Mouse (Mus musculus) neural tube, embryonic 15.5 days (tissue): ENCODE results near the gene Lamc1. TPM values are rescaled to one million over a fixed set of nuclear protein-coding genes. Genes with fewer than 3 reads are reported as not detected.
A peak's percentile ranks its signal among the peaks of the same experiment; 100 is the strongest.

Source experiments
- ATAC-seq: fragments of 200-750 bp; cut with Nextera tagmentation; 2 replicates; pipeline ENCODE4 v1.8.0; 2017; ENCODE audit warnings: mild to moderate bottlenecking, moderate TSS enrichment, moderate library complexity; ENCODE audit not compliant: low FRiP score
- H3K27ac ChIP-seq: fragments of 300-500 bp; sonication (generic); replicated peaks from 2 replicates; pipeline ENCODE4 v1.5.1; 2015; ENCODE audit warnings: mild to moderate bottlenecking, inconsistent platforms
- H3K27me3 ChIP-seq: fragments of 300-500 bp; sonication (generic); replicated peaks from 2 replicates; pipeline ENCODE4 v1.6.1; 2015; ENCODE audit warnings: inconsistent platforms
- H3K36me3 ChIP-seq: fragments of 300-500 bp; sonication (generic); 2 replicates; pipeline ENCODE4 v1.6.1; 2015; ENCODE audit warnings: inconsistent platforms
- H3K4me1 ChIP-seq: fragments of 300-500 bp; sonication (generic); 2 replicates; pipeline ENCODE4 v1.6.1; 2015; ENCODE audit warnings: inconsistent platforms
- H3K4me2 ChIP-seq: fragments of 300-500 bp; sonication (generic); 2 replicates; pipeline ENCODE4 v1.6.1; 2015; ENCODE audit warnings: inconsistent platforms, mild to moderate bottlenecking, moderate library complexity
- H3K4me3 ChIP-seq: fragments of 300-500 bp; sonication (generic); replicated peaks from 2 replicates; pipeline ENCODE4 v1.5.1; 2015; ENCODE audit warnings: mild to moderate bottlenecking, inconsistent platforms
- H3K9ac ChIP-seq: fragments of 300-500 bp; sonication (generic); replicated peaks from 2 replicates; pipeline ENCODE4 v1.6.1; 2015; ENCODE audit warnings: mild to moderate bottlenecking, inconsistent platforms
- H3K9me3 ChIP-seq: fragments of 300-500 bp; sonication (generic); replicated peaks from 2 replicates; pipeline ENCODE4 v1.6.1; 2016; ENCODE audit warnings: inconsistent platforms
- WGBS: fragments of 180-500 bp; shearing (Covaris S2); methylation state at CpG from one replicate; pipeline ENCODE4 v1.1.7; 2015; ENCODE audit warnings: mixed read lengths; 5-methylcytosine and 5-hydroxymethylcytosine counted together
- polyA plus RNA-seq: library from polyadenylated mRNA; unstranded; fragments of >200 nt; fragmentation: Nextera tagmentation; extraction: Ambion mirVana; gene quantifications from 2 replicates; pipeline ENCODE4 v1.2.1, GENCODE M21; 2015

The Lamc1 gene
- 17.1 and 22.8 TPM in 2 replicates for polyA plus RNA-seq

DNA sequence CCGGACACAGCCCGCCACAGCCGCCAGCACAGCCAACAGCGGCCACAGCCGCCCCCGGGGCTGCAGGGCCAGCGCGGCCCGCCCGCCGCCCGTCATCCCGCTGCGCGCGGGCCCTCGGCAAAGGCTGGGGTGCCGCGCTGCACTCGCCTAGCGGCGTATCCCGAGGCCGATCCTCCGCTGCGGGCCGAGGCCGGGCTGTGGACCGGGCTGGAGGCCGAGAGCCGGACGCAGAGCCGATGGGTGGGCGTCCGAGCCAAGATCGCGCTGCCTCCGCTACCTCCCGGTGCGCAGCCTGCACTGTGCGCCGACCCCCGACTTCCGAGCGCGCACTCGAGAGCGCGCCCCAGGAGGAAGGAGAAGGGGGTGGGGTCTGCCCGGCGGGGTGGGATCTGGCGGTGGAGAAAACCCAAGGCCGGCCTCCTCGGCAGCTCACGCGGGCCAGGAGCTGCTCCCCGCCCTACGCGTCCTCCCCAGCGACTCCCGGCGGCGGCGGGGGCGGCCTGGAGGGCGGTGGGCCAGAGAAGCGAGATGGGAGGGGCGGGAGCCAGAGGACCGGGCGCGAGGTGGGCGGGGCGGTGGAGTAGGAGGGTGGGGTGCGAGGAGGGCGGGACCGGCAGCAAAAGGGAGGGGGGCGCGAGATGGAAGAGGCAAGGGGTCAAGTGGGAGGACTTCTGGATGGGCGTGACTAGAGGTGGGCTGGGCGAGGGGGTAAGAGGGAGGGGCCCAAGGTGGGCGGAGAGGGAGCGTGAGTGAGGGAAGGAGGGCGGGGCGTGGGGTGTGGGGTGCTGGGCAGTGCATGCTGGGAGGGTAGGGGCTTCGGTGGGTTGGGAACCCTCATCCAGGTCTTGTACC, at the start of gene Lamc1:
Gene Lamc1, minus strand, starts transcription at position 343 of the 852 bp plus-strand sequence.
- peak within 1 kb of the TSS; percentile 82 for H3K4me3 ChIP-seq
- H3K27me3 ChIP-seq: no peaks in the 10 kb centered on the region
- under 1% methylated on average over 80 of the region's 85 CpGs for WGBS
- peak within 1 kb of the TSS; percentile 77 for H3K4me2 ChIP-seq
- ATAC-seq: peak; percentile 94
- H3K9me3 ChIP-seq: no peaks in the 10 kb centered on the region
- peak within 1 kb of the TSS; percentile 89 for H3K27ac ChIP-seq
- H3K9ac ChIP-seq: peak within 1 kb of the TSS; percentile 92
- peaks cover 39% of the 10 kb centered on the region for H3K4me1 ChIP-seq
- no peaks in the 10 kb centered on the region for H3K36me3 ChIP-seq

DNA sequence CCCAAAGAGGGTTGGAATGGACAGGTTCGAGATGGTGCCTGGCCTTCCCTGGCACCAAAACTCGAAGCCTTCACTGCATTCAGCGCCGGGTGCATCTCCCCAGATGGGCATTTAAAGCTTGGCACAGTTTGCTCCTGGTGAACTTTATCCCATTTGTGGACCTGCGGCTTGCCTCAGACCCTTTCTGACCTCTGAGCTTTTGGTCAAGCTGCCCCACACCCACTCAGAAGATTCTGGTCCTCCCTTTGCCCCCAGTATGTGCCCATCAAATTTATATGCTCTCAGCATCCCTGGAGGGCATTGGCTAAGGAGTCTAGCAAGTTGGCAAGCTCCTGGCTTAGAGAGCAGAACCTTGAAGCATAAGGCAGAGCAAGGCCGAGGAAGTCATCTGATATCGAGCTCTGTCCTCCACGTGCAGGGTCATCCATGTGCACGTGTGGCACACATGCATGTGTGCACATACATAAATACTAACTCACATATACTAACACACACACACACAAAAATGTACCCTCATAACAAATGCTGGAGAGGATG, 48.2 kb upstream of the Lamc1 start:
- Histone ChIP-seq H3K36me3 (no peaks in the 10 kb centered on the region), H3K9me3 (no peaks in the 10 kb centered on the region), H3K27ac (no peak overlapping the region), H3K4me3 (no peak overlapping the region), H3K4me2 (no peak overlapping the region), H3K9ac (no peak overlapping the region), H3K27me3 (no peaks in the 10 kb centered on the region), H3K4me1 (no peaks in the 10 kb centered on the region)
- WGBS: 92% methylated on average over 9 of the region's 9 CpGs
- no peak for ATAC-seq

DNA sequence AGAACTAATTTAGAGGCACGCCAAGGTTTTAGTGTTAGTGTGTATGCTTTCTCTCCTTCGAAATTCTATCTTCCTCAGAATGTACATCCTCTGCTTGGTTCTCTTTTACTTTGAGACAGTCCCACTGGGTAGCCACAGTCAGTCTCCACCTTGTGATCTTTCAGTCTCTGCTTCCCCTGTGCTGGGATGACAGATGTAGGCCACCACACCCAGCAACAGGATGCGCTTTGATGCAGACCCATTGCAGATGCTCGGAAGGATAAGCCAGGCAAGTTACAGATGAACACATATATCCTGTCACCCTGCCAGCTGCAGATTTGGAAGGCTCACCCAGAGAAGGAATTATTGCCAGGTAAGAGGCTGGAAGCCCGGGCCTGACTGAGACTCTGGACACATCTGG, 47.2 kb upstream of the Lamc1 start:
- WGBS: 87% methylated on average over 5 of the region's 5 CpGs

DNA sequence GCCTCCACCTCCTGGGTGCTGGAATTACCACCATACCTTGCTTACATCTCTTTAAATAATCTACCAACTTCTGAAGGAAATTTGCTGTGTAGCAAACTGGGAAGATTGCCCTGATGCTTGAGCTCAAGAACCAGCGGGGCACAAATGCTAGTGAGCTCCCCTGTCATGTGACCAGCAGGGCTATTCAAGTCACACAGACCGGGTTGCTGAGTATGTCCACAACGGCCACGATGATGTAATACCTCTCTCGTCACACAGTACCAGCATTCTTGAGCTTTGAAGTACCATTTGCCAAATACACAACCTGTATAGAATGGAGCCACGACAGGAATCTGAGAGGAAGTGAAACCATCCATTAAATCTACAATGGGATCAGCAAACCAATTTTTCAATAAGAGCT, 46.0 kb upstream of the Lamc1 start:
- Histone ChIP-seq H3K27ac (no peak overlapping the region), H3K36me3 (no peaks in the 10 kb centered on the region), H3K27me3 (no peaks in the 10 kb centered on the region), H3K9me3 (no peaks in the 10 kb centered on the region), H3K4me1 (no peaks in the 10 kb centered on the region), H3K9ac (no peak overlapping the region), H3K4me2 (no peak overlapping the region), H3K4me3 (no peak overlapping the region)
- 67% methylated on average over 6 of the region's 6 CpGs for WGBS
- ATAC-seq: no peak

More for the DNA sequence above, 47.2 kb upstream of the Lamc1 start:
- H3K36me3 ChIP-seq: no peaks in the 10 kb centered on the region
- H3K4me2 ChIP-seq: no peak overlapping the region
- no peaks in the 10 kb centered on the region for H3K9me3 ChIP-seq
- H3K4me3 ChIP-seq: no peak overlapping the region
- H3K9ac ChIP-seq: no peak overlapping the region
- ATAC-seq: no peak
- no peaks in the 10 kb centered on the region for H3K27me3 ChIP-seq
- no peaks in the 10 kb centered on the region for H3K4me1 ChIP-seq
- no peak overlapping the region for H3K27ac ChIP-seq

DNA sequence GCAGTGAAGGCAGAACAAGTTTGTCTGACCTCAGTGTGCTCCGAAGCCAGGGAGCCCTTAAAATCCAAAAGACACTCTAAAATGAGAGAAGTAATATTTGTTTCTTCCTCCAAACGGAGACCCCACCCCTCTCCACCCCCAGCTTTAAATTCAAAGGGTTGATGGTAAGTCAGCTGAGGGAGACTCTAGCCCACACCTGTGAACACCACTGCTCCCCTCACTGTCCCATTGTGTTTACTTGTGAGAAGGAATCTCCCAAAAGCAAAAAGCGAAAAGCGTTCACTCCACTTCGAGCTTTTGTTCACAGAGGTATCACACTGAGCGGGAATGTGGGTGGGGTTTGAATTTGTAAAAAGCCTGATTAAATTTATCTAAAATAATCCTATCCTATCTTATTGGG, 43.9 kb upstream of the Lamc1 start:
- Histone ChIP-seq H3K9ac (no peak overlapping the region), H3K27ac (no peak overlapping the region), H3K36me3 (no peaks in the 10 kb centered on the region), H3K4me3 (no peak overlapping the region), H3K4me2 (no peak overlapping the region), H3K9me3 (no peaks in the 10 kb centered on the region), H3K27me3 (no peaks in the 10 kb centered on the region), H3K4me1 (no peaks in the 10 kb centered on the region)
- WGBS: 26% methylated on average over 6 of the region's 6 CpGs
- ATAC-seq: no peak

DNA sequence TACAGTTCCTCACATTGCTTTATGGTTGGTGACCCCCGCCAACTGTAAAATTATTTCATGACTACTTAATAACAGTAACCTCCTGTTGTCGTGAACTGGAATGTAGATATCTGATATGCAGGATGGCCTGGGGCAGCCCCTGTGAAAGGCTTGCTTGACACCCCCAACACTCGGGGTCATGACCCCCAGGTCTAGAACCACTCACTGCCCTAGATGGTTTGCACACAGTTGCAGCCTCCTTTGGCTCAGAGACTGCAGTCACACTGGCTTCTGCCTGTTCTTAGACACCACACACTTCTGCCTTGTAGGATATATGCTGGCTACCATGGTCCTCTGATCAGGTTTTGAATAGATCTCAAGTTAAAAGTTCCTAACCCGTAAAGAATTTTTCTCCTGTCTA, 41.5 kb upstream of the Lamc1 start:
- WGBS: 93% methylated on average over 4 of the region's 4 CpGs
- Histone ChIP-seq H3K9ac (no peak overlapping the region), H3K4me3 (no peak overlapping the region), H3K27me3 (no peaks in the 10 kb centered on the region), H3K27ac (no peak overlapping the region), H3K4me1 (no peaks in the 10 kb centered on the region), H3K4me2 (no peak overlapping the region), H3K36me3 (no peaks in the 10 kb centered on the region), H3K9me3 (no peaks in the 10 kb centered on the region)
- ATAC-seq: no peak

DNA sequence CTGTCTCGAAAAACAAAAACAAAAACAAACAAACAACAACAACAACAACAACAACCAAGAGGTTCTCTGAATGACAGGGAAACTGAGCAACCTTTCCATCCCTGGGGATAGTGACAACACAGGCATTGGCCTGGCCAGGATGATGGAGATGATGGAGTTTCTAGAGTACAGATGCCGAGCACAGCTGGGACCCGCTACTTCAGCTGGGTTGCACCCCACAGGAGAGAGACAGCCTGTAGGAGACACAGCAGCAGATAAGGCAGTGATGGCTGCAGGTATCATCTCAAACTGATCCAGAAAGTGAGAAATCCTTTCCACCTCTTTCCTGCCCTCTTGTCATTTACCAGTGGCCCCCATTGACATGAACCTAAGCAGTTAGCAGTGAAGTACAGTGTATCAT, 39.3 kb upstream of the Lamc1 start:
- Histone ChIP-seq H3K9me3 (no peaks in the 10 kb centered on the region), H3K4me3 (no peak overlapping the region), H3K27me3 (no peaks in the 10 kb centered on the region), H3K4me1 (no peaks in the 10 kb centered on the region), H3K4me2 (no peak overlapping the region), H3K36me3 (no peaks in the 10 kb centered on the region), H3K9ac (no peak overlapping the region), H3K27ac (no peak overlapping the region)
- 87% methylated on average over 3 of the region's 3 CpGs for WGBS
- no peak for ATAC-seq

DNA sequence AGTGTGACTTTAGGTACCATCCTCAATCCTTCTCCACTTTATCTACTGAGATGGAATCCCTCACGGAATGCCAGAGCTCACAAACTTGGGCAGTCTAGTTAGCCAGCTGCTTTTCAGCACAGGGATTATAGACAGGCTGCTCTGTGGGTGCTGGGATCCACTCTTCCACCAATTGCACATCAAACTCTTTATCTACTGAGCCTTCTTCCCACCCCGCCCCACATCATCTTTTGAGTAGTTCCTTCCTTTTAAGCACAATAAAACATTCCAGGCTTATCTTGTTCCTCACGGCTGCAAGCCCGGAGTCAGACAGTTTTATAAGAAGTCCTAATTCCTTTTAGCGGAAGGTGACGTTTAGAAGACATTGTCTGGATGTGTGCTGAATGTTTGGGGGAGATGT, 36.4 kb upstream of the Lamc1 start:
- Histone ChIP-seq H3K4me2 (no peak overlapping the region), H3K36me3 (no peaks in the 10 kb centered on the region), H3K27ac (no peak overlapping the region), H3K27me3 (no peaks in the 10 kb centered on the region), H3K9me3 (no peaks in the 10 kb centered on the region), H3K9ac (no peak overlapping the region), H3K4me3 (no peak overlapping the region), H3K4me1 (no peaks in the 10 kb centered on the region)
- ATAC-seq: no peak
- 88% methylated on average over 6 of the region's 6 CpGs for WGBS

DNA sequence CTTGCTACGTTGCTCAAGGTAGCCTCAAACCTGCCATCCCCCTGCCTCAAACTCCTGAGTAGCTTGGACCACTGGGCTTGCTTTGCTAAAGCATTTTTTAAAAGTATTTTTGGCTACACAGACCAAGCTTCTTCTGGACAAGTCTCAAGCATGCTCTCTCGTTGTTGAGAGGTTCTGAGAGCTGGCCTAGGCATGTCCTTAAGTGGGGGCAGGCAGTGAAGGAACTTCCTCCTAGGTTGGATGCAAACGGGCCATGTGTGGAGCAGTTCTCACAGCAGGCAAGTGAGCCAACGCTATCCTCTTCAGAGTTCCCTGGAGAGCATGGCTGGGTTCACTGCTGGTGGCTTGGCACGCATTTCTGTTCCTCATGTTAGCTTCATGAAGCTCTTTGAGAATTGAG, 34.5 kb upstream of the Lamc1 start:
- Histone ChIP-seq H3K9me3 (no peaks in the 10 kb centered on the region), H3K27me3 (no peaks in the 10 kb centered on the region), H3K4me1 (no peaks in the 10 kb centered on the region), H3K4me3 (no peak overlapping the region), H3K36me3 (no peaks in the 10 kb centered on the region), H3K4me2 (no peak overlapping the region), H3K9ac (no peak overlapping the region), H3K27ac (no peak overlapping the region)
- 73% methylated on average over 5 of the region's 5 CpGs for WGBS
- ATAC-seq: no peak

DNA sequence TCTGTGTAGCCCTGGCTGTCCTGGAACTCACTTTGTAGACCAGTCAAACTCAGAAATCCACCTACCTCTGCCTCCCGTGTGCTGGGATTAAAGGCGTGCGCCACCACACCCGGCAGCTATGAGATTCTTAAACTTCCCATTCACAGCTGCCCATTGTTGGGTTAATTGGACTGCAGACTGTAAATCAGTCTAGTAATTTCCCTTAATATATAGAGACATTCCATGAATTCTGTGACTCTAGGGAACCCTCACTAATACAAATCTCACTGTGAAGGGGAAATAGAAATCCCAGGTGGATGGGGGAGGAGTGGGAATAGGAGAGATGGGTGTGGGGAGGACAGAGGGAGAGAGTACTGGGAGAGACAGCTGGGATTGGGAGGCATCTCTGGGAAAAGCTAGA, 29.3 kb upstream of the Lamc1 start:
- Histone ChIP-seq H3K9me3 (no peaks in the 10 kb centered on the region), H3K4me1 (no peaks in the 10 kb centered on the region), H3K4me3 (no peak overlapping the region), H3K9ac (no peak overlapping the region), H3K27me3 (no peaks in the 10 kb centered on the region), H3K27ac (no peak overlapping the region), H3K36me3 (no peaks in the 10 kb centered on the region), H3K4me2 (no peak overlapping the region)
- WGBS: 76% methylated on average over 4 of the region's 4 CpGs
- ATAC-seq: no peak

DNA sequence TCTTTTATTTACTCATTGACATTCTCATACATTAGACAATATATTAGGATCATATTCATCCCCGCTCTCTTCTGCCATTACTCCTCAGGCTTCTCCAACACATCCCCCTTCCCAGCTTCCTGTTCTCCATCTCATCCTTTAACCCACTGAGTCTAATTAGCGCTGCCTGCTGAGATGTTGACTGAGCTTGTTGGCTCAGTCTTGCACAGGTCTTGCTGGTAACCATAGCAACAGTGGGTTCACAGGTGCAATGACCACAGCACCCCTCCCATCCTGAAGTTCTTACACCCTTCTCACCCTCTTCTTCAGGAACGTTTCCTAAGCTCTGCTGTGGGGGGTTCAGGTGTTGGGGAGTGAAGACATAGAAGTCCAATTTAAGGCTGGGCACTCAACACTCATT, 28.0 kb upstream of the Lamc1 start:
- H3K9ac ChIP-seq: no peak overlapping the region
- H3K4me1 ChIP-seq: no peaks in the 10 kb centered on the region
- H3K4me3 ChIP-seq: no peak overlapping the region
- 52% methylated on average over 3 of the region's 3 CpGs for WGBS
- H3K4me2 ChIP-seq: no peak overlapping the region
- H3K27ac ChIP-seq: no peak overlapping the region
- no peaks in the 10 kb centered on the region for H3K36me3 ChIP-seq
- no peaks in the 10 kb centered on the region for H3K27me3 ChIP-seq
- H3K9me3 ChIP-seq: no peaks in the 10 kb centered on the region
- ATAC-seq: no peak

DNA sequence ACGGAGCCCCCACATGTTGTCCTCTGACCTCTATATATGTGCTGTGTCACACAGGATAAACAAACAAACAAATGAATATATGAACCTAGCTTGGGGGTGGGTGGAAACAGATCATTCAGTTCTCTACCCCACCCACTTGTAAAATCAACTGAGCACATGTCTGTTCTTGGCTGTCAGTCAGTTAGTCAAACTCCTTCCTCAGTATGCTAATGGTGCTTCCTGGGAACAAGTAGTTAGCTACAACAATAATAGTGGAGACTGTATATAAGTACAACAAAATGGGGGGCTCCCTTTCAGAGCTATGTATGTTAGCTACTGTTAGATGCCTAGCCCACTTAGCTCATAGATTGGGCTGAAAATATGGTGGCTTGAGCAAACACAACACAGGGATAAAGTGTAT, 24.6 kb upstream of the Lamc1 start:
- H3K36me3 ChIP-seq: no peaks in the 10 kb centered on the region
- no peak overlapping the region for H3K4me3 ChIP-seq
- no peaks in the 10 kb centered on the region for H3K27me3 ChIP-seq
- no peak overlapping the region for H3K27ac ChIP-seq
- no peaks in the 10 kb centered on the region for H3K9me3 ChIP-seq
- ATAC-seq: no peak
- H3K4me1 ChIP-seq: no peaks in the 10 kb centered on the region
- no peak overlapping the region for H3K4me2 ChIP-seq
- no peak overlapping the region for H3K9ac ChIP-seq
- 97% methylated on average over 1 of the region's 1 CpGs for WGBS
